Mouse (Mus musculus): ENCODE results near the gene Gas1. TPM values are rescaled to one million over a fixed set of nuclear protein-coding genes. Genes with fewer than 3 reads are reported as not detected.
A peak's percentile ranks its signal among the peaks of the same experiment; 100 is the strongest.

The Gas1 gene
- polyA plus RNA-seq, 1 experiment from 2014 or later, result 19.1 TPM

DNA sequence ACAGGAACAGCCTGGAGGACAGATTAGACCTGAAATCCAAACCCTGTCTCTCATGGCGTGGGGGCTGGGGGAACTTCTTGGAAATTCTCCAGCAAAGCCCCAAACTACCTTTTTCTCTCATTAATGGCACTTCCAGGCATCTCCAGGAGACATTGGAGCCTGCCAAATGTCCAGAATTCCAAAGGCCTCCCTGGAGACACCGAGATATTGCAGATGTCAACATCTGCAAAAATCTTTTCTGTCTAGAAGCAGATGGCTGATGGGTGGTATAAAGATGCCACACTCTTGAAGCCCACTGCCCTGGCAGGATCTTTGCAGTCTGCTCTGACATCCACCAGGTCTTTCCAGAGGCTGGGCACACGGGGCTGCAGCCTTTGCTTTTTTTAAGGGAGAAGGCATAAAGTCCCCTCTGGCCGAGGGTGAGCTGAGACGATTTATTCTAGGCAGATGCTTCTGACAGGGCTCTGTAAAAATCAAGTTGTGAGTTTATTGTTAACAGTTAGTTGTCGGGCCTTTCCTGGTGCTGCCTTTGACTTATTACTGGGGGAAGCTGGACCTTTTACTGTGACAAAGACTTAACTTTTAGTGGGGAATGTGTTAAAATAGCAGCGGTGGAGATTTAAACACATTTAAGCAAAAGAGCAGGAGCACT, 4.7 kb downstream of the Gas1 start:
- Histone ChIP-seq H3K27me3 (peaks cover 27% of the 10 kb centered on the region), H3K9me3 (0 out of 2 replicates have a peak, but pooled peaks cover 2% of the 10 kb centered on the region), H3K27ac (no peak overlapping the region), H3K4me3 (no peak overlapping the region), H3K4me1 (replicated peaks) (peaks cover 47% of the 10 kb centered on the region), H3K36me3 (no peaks in the 10 kb centered on the region), H3K9ac (no peak overlapping the region), H3K4me2 (no peak overlapping the region)
- no peak for ATAC-seq (ENCODE audit: low FRiP score)
- WGBS, result 8% methylated on average over 7 of the region's 7 CpGs

DNA sequence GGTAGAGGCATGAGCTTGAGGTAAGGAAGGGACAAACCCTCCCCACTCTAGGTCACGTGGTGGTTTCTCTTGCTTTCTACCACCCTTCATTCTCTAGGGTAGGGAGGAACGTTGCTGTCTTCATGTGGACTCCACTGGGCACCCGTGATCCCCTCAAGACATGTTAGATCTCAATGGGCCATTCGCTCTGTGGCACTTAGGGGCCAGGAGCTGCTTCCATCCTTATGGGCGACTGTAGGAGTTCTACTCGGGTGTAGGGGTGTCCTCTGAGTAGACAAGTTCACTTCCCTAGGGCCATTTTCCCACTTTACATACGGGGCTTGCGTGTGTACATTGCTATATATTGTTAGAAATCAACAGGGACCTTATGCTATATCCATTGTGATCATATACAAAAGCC, 5.4 kb downstream of the Gas1 start:
- whole genome bisulfite sequencing, result 32% methylated on average over 8 of the region's 8 CpGs

DNA sequence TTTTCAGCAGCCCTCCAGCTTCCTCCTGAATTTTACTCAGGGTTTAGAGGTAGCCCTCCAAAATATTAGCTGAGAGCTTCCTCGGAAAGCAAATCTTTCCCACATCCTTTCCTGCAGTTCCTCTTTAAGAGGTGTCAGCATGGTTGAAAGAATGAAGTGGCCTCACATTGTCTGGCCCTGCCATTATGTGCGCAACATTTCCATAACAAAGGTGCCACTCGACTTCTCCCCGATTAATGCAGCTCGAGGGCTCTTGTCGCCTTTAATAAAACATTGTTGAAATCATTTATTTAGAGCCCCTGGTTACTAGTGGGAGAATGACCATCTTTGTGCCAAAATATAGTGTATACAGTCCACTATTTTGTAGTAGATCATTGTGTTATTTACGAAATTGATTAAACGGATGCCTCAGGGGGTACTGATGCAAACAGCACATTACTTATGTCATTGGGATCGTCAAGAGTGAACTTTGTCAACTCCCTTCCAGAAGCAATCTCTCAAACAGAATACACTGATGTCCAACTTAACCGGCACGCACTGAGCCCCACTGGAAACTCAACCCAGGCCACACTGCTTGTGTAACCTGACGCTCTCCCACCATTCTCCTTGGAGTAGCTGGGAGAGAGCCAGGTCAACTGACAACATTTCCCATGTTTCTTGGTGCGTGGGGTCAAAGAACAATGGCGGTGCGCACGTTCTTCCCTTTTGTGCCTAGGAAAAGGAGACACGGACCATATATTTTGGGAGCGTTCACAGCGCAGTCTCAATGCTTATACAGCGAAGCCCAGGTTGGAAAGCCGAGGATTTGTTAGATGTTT, 6.1 kb downstream of the Gas1 start:
- Histone ChIP-seq H3K4me3 (no peak overlapping the region), H3K4me1 (replicated peaks) (peaks cover 46% of the 10 kb centered on the region), H3K36me3 (no peaks in the 10 kb centered on the region), H3K27ac (no peak overlapping the region), H3K9ac (no peak overlapping the region), H3K9me3 (0 out of 2 replicates have a peak, but pooled peaks cover 2% of the 10 kb centered on the region), H3K27me3 (peaks cover 32% of the 10 kb centered on the region), H3K4me2 (0 out of 2 replicates have a peak overlapping the region, but pooled peaks have one; percentile 6)
- no peak for ATAC-seq (ENCODE audit: low FRiP score)
- 17% methylated on average over 21 of the region's 21 CpGs for WGBS

More for the DNA sequence above, 5.4 kb downstream of the Gas1 start:
- Histone ChIP-seq H3K27ac (no peak overlapping the region), H3K9ac (no peak overlapping the region), H3K9me3 (0 out of 2 replicates have a peak, but pooled peaks cover 2% of the 10 kb centered on the region), H3K36me3 (no peaks in the 10 kb centered on the region), H3K4me2 (0 out of 2 replicates have a peak overlapping the region, but pooled peaks have one; percentile 6), H3K27me3 (peaks cover 32% of the 10 kb centered on the region), H3K4me1 (replicated peaks) (peaks cover 46% of the 10 kb centered on the region), H3K4me3 (no peak overlapping the region)
- ATAC-seq (ENCODE audit: low FRiP score), result no peak

DNA sequence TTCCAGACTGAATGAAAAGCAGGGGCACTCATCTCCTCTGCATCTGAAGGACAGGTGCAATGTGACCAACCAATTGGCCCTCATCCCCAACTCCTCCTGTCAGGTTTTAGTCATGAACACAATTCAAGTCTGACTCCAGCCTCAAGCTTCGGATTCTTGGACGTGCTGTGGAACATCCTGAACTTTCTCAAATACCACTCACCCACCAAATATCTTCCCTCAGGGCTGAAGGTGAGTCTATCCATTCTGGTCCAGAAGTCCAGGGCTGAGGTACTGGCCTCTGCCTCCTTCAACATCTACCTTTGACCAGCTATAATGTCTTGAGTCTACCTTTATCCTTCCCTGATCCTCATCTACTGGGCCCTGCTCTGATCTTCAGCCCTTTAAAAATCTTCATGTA, 8.1 kb downstream of the Gas1 start:
- H3K27me3 ChIP-seq, result peaks cover 32% of the 10 kb centered on the region
- 100% methylated on average over 2 of the region's 2 CpGs for WGBS
- H3K27ac ChIP-seq, result no peak overlapping the region
- H3K4me3 ChIP-seq, result no peak overlapping the region
- no peak for ATAC-seq (ENCODE audit: low FRiP score)
- H3K36me3 ChIP-seq, result no peaks in the 10 kb centered on the region
- H3K4me2 ChIP-seq, result no peak overlapping the region
- H3K9me3 ChIP-seq, result 0 out of 2 replicates have a peak, but pooled peaks cover 2% of the 10 kb centered on the region
- H3K9ac ChIP-seq, result no peak overlapping the region
- peaks cover 32% of the 10 kb centered on the region for H3K4me1 ChIP-seq (replicated peaks)

DNA sequence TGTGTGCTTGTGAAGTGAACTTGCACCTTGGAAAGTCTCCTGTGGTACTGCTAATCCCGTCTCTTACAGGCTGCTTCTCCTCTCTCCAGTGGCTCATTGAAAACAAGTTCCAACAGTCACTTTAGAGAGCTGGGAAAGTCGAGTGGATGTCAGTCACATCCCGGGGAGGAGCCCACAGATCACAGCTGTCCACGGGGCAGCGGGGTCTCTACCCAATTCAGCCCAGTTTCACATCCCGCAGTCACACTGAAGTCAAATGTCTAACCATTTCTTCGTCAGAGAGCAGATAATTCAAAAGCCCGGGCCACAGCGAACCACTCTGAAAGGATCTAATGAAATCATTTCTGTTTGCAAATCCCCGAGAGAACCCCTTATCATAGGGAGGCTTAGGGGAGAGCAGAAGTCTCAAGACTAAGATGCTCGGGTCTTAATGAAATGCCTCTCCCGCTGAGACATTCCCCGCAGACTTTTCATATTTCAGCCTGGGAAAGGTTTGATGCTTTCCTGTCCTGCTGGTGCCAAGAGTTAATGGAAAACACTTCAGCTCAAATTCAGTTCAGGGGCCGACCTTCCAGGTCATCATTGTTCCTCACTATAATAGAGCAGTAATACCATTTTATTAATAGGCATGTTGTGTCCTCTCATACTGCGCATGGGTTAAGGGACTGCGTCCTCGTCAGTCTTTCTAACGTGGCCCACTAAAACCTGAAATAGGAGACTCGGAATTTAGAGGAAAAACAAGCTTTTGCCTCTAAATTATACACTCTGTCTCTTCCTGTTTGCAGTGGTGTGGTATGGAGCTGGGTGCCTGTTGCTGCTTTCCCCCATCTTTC, 20.7 kb downstream of the Gas1 start:
- H3K27ac ChIP-seq, result no peak overlapping the region
- 18% methylated on average over 19 of the region's 19 CpGs for WGBS
- H3K4me1 ChIP-seq (replicated peaks), result peaks cover 11% of the 10 kb centered on the region
- no peak overlapping the region for H3K9ac ChIP-seq
- no peak overlapping the region for H3K4me3 ChIP-seq
- ATAC-seq (ENCODE audit: low FRiP score), result no peak
- H3K27me3 ChIP-seq, result no peaks in the 10 kb centered on the region
- peak overlapping the region; percentile 32 for H3K4me2 ChIP-seq
- H3K36me3 ChIP-seq, result peaks cover 4% of the 10 kb centered on the region; the same call in 1 of the 2 replicates
- H3K9me3 ChIP-seq, result peaks cover 18% of the 10 kb centered on the region

DNA sequence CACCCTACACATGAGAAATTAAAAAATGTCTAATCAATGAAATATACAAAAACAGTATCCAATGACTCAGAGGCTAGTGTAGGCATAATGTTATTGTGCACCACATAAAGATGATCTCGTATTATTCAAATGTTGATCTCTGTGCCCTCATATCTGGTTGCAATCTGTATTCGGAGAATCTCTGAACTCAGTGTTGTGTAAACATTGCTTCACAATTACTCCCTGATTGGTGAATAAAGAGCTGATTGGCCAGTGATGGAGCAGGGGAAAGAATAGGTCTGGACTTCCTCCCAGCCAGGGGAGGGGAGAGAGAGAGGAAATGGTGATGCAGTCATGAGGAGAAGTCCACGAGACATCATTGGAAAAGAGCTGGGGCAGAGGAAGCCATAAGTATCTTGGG, 23.0 kb downstream of the Gas1 start:
- ATAC-seq (ENCODE audit: low FRiP score), result no peak
- H3K27ac ChIP-seq, result no peak overlapping the region
- no peak overlapping the region for H3K9ac ChIP-seq
- peaks cover 23% of the 10 kb centered on the region for H3K9me3 ChIP-seq
- H3K27me3 ChIP-seq, result no peaks in the 10 kb centered on the region
- WGBS, result 96% methylated on average over 3 of the region's 3 CpGs
- H3K4me2 ChIP-seq, result no peak overlapping the region
- peaks cover 11% of the 10 kb centered on the region for H3K4me1 ChIP-seq (replicated peaks)
- H3K36me3 ChIP-seq, result peaks cover 4% of the 10 kb centered on the region; the same call in 1 of the 2 replicates
- H3K4me3 ChIP-seq, result no peak overlapping the region

DNA sequence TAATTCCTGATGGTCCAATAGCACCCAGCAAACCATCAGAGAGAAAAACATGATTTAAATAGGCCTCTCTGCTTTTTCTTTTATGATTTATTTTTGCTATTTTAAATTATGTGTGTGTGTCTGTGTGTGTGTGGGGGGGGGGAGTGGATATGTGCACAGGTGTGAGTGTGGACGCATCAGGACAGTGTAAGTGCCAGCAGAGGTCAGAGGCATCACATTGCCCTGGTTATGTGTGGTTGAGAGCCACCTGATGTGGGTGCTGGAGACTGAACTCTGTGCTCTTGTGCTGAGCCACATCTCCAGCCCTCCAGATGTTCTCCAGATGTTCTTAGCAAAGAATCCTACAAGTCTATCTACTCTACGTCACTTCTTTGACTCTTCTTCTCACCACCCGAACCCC, 28.9 kb downstream of the Gas1 start:
- H3K9ac ChIP-seq, result no peak overlapping the region
- H3K4me1 ChIP-seq (replicated peaks), result peaks cover 19% of the 10 kb centered on the region
- H3K27ac ChIP-seq, result no peak overlapping the region
- H3K27me3 ChIP-seq, result peaks cover 14% of the 10 kb centered on the region
- no peak overlapping the region for H3K4me3 ChIP-seq
- H3K36me3 ChIP-seq, result no peaks in the 10 kb centered on the region
- ATAC-seq (ENCODE audit: low FRiP score), result 0 out of 2 replicates have a peak, but pooled peaks have one; percentile 36
- H3K4me2 ChIP-seq, result no peak overlapping the region
- H3K9me3 ChIP-seq, result 0 out of 2 replicates have a peak, but pooled peaks cover 11% of the 10 kb centered on the region
- WGBS, result 84% methylated on average over 3 of the region's 3 CpGs

DNA sequence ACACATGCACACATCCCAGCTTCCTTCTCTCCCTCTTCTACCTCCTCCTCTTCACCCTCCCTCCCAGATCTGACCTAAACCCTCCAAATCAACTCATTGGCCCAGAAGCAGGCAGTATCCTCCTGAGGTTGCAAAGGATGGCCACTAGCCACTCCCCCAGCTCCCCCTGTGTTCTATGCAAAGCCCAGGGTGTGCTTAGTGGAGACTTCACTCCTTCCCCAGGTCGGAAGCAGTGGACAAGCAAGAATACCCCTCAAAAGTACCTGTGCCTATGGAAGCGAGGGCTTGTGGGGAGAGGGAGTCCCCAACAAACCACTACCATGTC, 29.3 kb downstream of the Gas1 start:
- Histone ChIP-seq H3K27me3 (peaks cover 16% of the 10 kb centered on the region), H3K4me2 (peak overlapping the region; percentile 56), H3K27ac (peak overlapping the region; percentile 84), H3K9me3 (0 out of 2 replicates have a peak, but pooled peaks cover 8% of the 10 kb centered on the region), H3K4me1 (replicated peaks) (peaks cover 19% of the 10 kb centered on the region), H3K9ac (peak overlapping the region; percentile 71; the same call in 1 of the 2 replicates), H3K36me3 (no peaks in the 10 kb centered on the region), H3K4me3 (no peak overlapping the region)
- ATAC-seq (ENCODE audit: low FRiP score), result peak; percentile 65
- 32% methylated on average over 2 of the region's 2 CpGs for WGBS

DNA sequence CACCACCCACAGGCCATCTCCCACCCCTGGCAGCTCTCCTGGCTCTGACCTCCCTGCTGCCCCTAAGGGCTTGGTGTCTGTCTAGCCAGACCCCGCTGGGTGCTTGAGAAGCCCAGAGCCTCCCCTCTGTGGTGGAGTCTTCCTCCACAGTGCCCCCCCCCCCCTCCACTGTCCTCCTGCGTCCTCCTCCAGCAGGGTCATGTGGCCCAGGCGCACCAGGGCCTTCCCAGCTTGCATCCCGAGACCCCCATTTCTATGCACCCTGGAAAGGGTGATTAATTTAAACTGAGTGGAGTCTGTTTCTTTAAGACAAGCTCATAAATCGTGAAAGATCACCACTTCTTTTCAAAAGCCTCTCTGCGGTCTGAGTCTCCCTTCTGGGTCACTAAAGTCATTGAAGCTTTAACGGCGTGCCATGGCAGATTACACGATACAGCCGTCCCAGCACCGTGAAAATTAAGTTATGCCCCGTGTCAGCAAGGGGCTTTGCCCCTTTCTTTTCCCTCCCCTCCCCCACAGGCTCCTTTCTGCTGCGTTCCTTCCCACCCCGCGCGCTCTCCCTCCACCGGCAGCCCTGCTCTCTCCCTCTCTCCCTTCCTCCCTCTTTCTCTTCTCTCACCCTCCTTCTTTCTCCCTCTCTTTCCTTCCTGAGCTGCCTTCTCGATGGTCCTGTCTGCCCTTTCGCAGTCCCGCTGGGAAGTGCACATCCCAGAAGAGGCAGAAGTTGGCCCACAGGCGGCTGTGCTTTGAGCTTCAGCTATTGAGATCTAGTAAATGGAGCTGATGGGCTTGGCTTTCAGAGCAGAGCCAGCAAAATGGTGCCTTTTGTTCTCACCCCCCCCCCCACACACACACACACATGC, 29.9 kb downstream of the Gas1 start:
- Histone ChIP-seq H3K4me3 (peak overlapping the region; percentile 26), H3K27me3 (peaks cover 20% of the 10 kb centered on the region), H3K27ac (peak overlapping the region; percentile 84), H3K9me3 (0 out of 2 replicates have a peak, but pooled peaks cover 8% of the 10 kb centered on the region), H3K36me3 (no peaks in the 10 kb centered on the region), H3K4me2 (peak overlapping the region; percentile 56), H3K9ac (peak overlapping the region; percentile 71), H3K4me1 (replicated peaks) (peaks cover 19% of the 10 kb centered on the region)
- 2% methylated on average over 21 of the region's 21 CpGs for WGBS
- peak; percentile 65 for ATAC-seq (ENCODE audit: low FRiP score)

DNA sequence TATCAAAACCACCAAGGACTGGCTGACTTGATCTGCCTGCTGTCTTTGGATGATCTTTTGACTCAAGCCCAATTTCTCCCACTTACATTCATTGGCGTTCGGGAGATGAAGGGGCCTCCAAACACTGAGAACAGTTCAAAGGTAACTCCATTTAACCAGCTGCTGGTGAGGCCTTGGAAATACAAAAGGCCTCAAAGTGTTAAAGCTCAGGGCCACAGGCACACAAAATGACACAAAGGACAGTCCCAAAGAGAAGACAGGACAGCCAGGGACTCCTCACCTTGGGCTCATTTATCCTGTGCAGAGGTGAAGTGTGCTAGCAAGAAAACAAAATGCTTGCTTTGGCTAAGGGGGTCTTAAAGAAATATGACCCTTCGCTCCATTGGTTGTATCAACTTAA, 30.9 kb downstream of the Gas1 start:
- no peak overlapping the region for H3K27ac ChIP-seq
- no peak for ATAC-seq (ENCODE audit: low FRiP score)
- H3K27me3 ChIP-seq, result peaks cover 20% of the 10 kb centered on the region
- H3K4me1 ChIP-seq (replicated peaks), result peaks cover 19% of the 10 kb centered on the region
- 0 out of 2 replicates have a peak, but pooled peaks cover 3% of the 10 kb centered on the region for H3K9me3 ChIP-seq
- H3K36me3 ChIP-seq, result no peaks in the 10 kb centered on the region
- no peak overlapping the region for H3K9ac ChIP-seq
- 28% methylated on average over 3 of the region's 3 CpGs for WGBS
- H3K4me3 ChIP-seq, result no peak overlapping the region
- no peak overlapping the region for H3K4me2 ChIP-seq

DNA sequence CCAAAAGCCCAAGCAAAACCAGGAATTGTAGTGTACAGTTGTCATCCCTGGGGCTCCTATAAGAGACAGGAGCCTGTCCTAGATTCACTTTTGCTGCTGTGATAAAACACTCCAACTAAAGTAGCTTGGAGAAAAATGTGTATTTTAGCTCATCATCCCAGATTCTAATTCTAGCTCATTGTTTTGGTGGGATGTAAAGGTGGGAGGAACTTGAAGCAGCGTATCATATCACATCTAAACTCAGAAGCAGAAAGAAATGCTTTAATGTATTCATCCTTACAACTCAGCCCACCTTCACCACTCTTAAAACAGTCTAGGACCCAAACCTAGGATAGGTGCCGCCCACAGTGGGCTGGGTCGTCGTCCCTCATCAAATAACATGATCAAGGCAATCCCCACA, 40.2 kb downstream of the Gas1 start:
- Histone ChIP-seq H3K9ac (no peak overlapping the region), H3K4me2 (no peak overlapping the region), H3K36me3 (no peaks in the 10 kb centered on the region), H3K27ac (no peak overlapping the region), H3K4me1 (replicated peaks) (peaks cover 8% of the 10 kb centered on the region), H3K4me3 (no peak overlapping the region), H3K9me3 (no peaks in the 10 kb centered on the region), H3K27me3 (peaks cover 20% of the 10 kb centered on the region)
- ATAC-seq (ENCODE audit: low FRiP score), result no peak
- WGBS, result over 99% methylated on average over 4 of the region's 4 CpGs

Data from hindbrain, embryonic 13.5 days (tissue).